Mouse (Mus musculus) hindbrain, postnatal 0 days (tissue): ENCODE measurements at regions not wholly inside any gene's neighbourhood (a gene's known extent, or its start where the extent isn't known, plus 50 kb on each side); places are given as distances from the start of the nearest gene placed in this dataset.

ENCODE experiments used
- ATAC-seq: fragments of 200-750 bp; cut with Nextera tagmentation; 2 replicates; pipeline ENCODE4 v1.8.0; 2017; ENCODE audit warnings: mild to moderate bottlenecking, moderate TSS enrichment, moderate library complexity
- DNase-seq: peaks from one replicate; pipeline ENCODE4 v3.0.0-alpha.2; 2015; ENCODE audit warnings: low spot score
- H3K27ac ChIP-seq: fragments of 300-500 bp; sonication (generic); 2 replicates; pipeline ENCODE4 v1.5.1; 2014; ENCODE audit warnings: mild to moderate bottlenecking
- H3K27me3 ChIP-seq: fragments of 300-500 bp; sonication (generic); 2 replicates; pipeline ENCODE4 v1.6.1; 2014; ENCODE audit warnings: low read length, mixed read lengths; ENCODE audit not compliant: insufficient read depth
- H3K36me3 ChIP-seq: fragments of 300-500 bp; sonication (generic); 2 replicates; pipeline ENCODE4 v1.6.1; 2014; ENCODE audit warnings: low read length, mixed read lengths; ENCODE audit not compliant: insufficient read depth
- H3K4me1 ChIP-seq: fragments of 300-500 bp; sonication (generic); 2 replicates; pipeline ENCODE4 v1.6.1; 2014; ENCODE audit warnings: antibody characterized with exemption, low read length, mixed read lengths; ENCODE audit not compliant: insufficient read depth
- H3K4me2 ChIP-seq: fragments of 300-500 bp; sonication (generic); 2 replicates; pipeline ENCODE4 v1.6.1; 2014; ENCODE audit warnings: low read depth, mild to moderate bottlenecking, low read length, moderate library complexity, mixed read lengths
- H3K4me3 ChIP-seq: fragments of 300-500 bp; sonication (generic); 2 replicates; pipeline ENCODE4 v1.5.1; 2014; ENCODE audit warnings: low read length
- H3K9ac ChIP-seq: fragments of 300-500 bp; sonication (generic); replicated peaks from 2 replicates; pipeline ENCODE4 v1.6.1; 2014; ENCODE audit warnings: mild to moderate bottlenecking, low read length, moderate library complexity, mixed read lengths
- H3K9me3 ChIP-seq: fragments of 300-500 bp; sonication (generic); 2 replicates; pipeline ENCODE4 v1.6.1; 2016; ENCODE audit warnings: low read length, mixed read lengths
- CTCF ChIP-seq: IDR thresholded peaks from 2 replicates; pipeline ENCODE4 v1.5.1; 2016; ENCODE audit warnings: antibody characterized with exemption, control low read depth, low read depth
- WGBS: fragments of 180-500 bp; shearing (Covaris S2); extraction: QIAGEN DNeasy Blood & Tissue Kit; methylation state at CpG from one replicate; pipeline ENCODE4 v1.1.7; 2014; 5-methylcytosine and 5-hydroxymethylcytosine counted together

- Histone ChIP-seq H3K27ac (no peak overlapping the region), H3K4me3 (no peak overlapping the region), H3K9me3 (no peaks in the 10 kb centered on the region), H3K9ac (no peak overlapping the region), H3K4me2 (no peak overlapping the region), H3K27me3 (no peaks in the 10 kb centered on the region), H3K4me1 (no peaks in the 10 kb centered on the region), H3K36me3 (no peaks in the 10 kb centered on the region)
- DNase-seq (no peak), ATAC-seq (no peak)
- TF ChIP-seq CTCF, result no peak
- 94% methylated on average over 2 of the region's 2 CpGs for WGBS
Observed at GRCm38 (mm10) chr3:42040959-42041358, 298.5 kb downstream of the D3Ertd751e start.

GRCm38 (mm10) chr3:42057286-42057868, 315.0 kb downstream of the D3Ertd751e start:
- H3K36me3 ChIP-seq, result no peaks in the 10 kb centered on the region
- no peak overlapping the region for H3K9ac ChIP-seq
- TF ChIP-seq CTCF, result no peak
- H3K27ac ChIP-seq, result no peak overlapping the region
- 78% methylated on average over 10 of the region's 10 CpGs for WGBS
- DNase-seq (peak; percentile 17), ATAC-seq (no peak)
- no peak overlapping the region for H3K4me2 ChIP-seq
- H3K9me3 ChIP-seq, result no peaks in the 10 kb centered on the region
- no peaks in the 10 kb centered on the region for H3K27me3 ChIP-seq
- H3K4me3 ChIP-seq, result no peak overlapping the region
- H3K4me1 ChIP-seq, result no peaks in the 10 kb centered on the region

GRCm38 (mm10) chr3:42065093-42065935, 322.9 kb downstream of the D3Ertd751e start:
- H3K4me3 ChIP-seq, result no peak overlapping the region
- ATAC-seq, result no peak
- H3K36me3 ChIP-seq, result no peaks in the 10 kb centered on the region
- DNase-seq, result no peak
- no peaks in the 10 kb centered on the region for H3K4me1 ChIP-seq
- no peak overlapping the region for H3K9ac ChIP-seq
- no peak overlapping the region for H3K27ac ChIP-seq
- no peak for TF ChIP-seq CTCF
- no peak overlapping the region for H3K4me2 ChIP-seq
- no peaks in the 10 kb centered on the region for H3K27me3 ChIP-seq
- H3K9me3 ChIP-seq, result no peaks in the 10 kb centered on the region
- 20% methylated on average over 7 of the region's 7 CpGs for WGBS

- Histone ChIP-seq H3K4me3 (no peak overlapping the region), H3K4me1 (no peaks in the 10 kb centered on the region), H3K27me3 (no peaks in the 10 kb centered on the region), H3K9ac (no peak overlapping the region), H3K27ac (no peak overlapping the region), H3K9me3 (no peaks in the 10 kb centered on the region), H3K4me2 (no peak overlapping the region), H3K36me3 (no peaks in the 10 kb centered on the region)
- no peak for TF ChIP-seq CTCF
- DNase-seq (no peak), ATAC-seq (no peak)
- 17% methylated on average over 3 of the region's 3 CpGs for WGBS
Observed at GRCm38 (mm10) chr3:42065962-42066361, 323.6 kb downstream of the D3Ertd751e start.

- Histone ChIP-seq H3K9me3 (no peaks in the 10 kb centered on the region), H3K36me3 (no peaks in the 10 kb centered on the region), H3K9ac (no peak overlapping the region), H3K4me1 (no peaks in the 10 kb centered on the region), H3K27me3 (no peaks in the 10 kb centered on the region), H3K4me3 (no peak overlapping the region), H3K4me2 (no peak overlapping the region), H3K27ac (no peak overlapping the region)
- no peak for ATAC-seq
- WGBS, result 77% methylated on average over 5 of the region's 5 CpGs
- DNase-seq, result no peak
- TF ChIP-seq CTCF, result no peak
Observed at GRCm38 (mm10) chr3:42067036-42067435, 324.6 kb downstream of the D3Ertd751e start.

- H3K4me2 ChIP-seq, result peak overlapping the region; percentile 41
- H3K36me3 ChIP-seq, result no peaks in the 10 kb centered on the region
- no peak overlapping the region for H3K4me3 ChIP-seq
- peak; percentile 91 for DNase-seq
- peak; percentile 45; the same call in 1 of the 2 replicates for ATAC-seq
- TF ChIP-seq CTCF, result peak; percentile 72
- no peak overlapping the region for H3K27ac ChIP-seq
- H3K27me3 ChIP-seq, result no peaks in the 10 kb centered on the region
- 33% methylated on average over 11 of the region's 11 CpGs for WGBS
- no peaks in the 10 kb centered on the region for H3K9me3 ChIP-seq
- no peak overlapping the region for H3K9ac ChIP-seq
- no peaks in the 10 kb centered on the region for H3K4me1 ChIP-seq
Observed at GRCm38 (mm10) chr3:42074532-42075287, 332.3 kb downstream of the D3Ertd751e start.
